Mouse (Mus musculus) cerebellum, adult 11 months (tissue): ENCODE results near the gene Lman2l.

ENCODE experiments used
- DNase-seq: peaks from one replicate; pipeline ENCODE4 v3.0.0; 2022

Gene Lman2l

DNA sequence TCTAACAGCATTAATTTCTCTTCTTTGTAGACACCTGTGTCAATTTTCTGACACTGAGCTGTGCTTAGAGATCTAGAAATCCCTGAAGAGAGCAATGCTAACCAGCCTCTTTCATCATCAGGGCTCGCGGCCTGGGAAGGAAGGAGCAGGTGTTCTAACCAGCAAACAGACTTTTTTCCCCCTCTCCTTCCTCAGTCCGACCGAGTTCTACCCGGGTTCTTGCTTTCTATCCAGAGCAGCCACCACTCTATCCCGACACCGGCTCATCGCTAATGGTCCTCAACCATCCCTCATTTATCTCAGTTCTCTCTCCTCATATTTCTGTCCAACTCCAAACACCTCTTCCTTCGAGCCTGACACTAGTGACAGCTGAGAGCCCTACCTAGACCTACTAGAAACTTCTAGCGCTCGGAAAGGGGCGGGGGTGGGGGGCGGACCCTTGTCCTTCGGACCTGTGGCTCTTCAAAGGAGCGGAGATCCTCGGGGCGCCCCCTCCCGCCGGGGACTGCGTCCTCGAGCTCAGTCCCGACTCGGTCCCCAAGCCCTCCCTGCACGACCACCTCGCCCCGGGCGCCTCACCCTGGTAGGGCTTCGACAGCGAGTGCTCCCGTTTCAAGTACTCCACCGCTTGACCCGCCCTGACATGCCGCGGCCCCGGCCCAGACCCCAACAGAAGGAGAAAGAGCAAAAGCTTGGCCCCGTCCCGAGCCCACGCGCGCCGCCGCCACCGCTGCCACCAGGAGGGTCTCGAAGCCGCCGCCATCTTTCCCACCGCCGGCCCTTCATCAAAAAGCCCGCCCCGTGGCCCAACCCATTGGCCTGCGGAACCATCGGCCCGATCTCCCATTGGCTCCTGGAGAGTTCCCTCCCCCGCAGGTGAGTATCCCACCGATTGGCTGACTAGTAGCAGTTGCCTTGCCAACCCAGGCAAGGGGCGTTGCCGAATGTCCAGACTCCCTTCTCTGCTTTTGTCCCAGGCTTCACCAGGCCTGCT lies at the start of gene Lman2l:
Lman2l (minus strand) TSS at position 801 of the 994 bp plus-strand sequence.
- DNase-seq = peak; percentile 95

DNA sequence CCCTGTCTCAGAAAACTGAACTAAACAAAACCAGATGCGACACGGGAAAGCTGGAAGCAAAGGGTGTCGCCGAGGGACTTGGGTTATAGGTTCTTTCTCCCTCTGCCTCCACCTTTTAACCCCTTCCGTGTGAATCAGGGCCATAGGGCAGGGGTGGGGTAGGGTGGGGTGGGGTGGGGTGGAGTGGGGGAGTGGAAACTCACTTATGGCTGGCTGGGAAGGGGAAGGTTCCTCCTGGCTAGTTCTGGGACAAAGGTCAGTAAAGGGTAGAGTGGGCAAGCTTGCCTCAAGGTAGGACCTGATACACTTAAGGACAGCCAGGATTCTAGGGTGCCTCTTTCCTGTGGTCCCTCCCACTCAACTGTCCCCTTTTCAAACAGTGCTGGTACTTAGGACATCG lies 48.2 kb upstream of the Lman2l start:
- DNase-seq = no peak

DNA sequence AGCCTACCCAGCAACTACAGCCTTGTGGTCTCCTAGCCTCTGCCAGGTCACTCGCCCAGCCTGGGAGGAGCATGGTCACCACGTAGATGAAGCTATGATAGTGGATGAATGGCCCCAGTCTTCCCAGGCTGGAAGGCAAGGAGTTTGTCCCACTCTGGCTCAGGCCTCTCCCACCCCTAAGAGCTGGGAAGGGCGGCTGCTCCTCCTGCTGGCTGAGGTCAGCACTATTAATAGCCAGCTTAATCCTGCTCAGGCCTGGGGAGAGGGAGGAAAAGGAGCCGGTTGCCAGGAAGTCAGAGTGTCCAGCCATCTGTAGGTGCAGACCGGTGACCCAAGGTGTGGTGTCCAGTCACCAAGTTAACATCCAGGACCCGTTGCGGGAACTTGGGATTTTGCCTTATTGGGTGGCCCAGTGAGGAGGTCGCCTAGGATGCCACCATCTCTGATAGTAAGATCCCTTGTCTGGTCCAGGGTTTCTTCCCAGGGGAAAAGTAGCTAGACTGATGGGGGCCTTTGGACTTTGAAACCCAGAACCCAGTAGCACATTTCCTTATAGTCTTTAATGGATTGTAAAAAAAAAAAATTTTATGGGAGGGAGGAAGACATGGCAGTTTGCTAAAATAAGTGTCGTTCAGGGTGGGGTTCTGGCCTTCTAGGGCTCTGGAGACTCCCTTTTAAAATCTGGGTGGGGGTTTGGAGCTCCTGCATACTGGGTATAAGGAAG lies 47.5 kb upstream of the Lman2l start:
- peak; percentile 86 for DNase-seq

DNA sequence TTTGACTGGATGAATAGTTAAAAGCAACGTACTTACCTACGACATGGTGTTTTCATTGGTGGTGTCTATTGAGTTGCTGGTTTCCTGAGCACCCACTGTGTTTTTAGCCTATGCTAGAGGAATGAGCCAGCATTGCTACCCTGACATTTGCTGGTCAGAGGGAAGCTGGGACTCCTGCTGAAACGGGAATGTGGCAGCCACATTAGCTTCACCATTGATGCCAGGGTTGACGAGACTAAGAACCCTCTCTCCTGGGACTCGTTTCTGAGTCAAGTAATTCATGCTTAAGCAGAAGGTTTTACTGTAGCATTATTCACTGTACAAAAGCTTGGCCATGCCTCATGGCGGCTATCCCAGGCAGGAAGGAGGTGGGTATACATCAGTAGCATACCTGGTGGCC lies 44.6 kb upstream of the Lman2l start:
- DNase-seq = no peak

GRCm38 (mm10) chr1:36487111-36487510 lies 42.0 kb upstream of the Lman2l start:
- DNase-seq = no peak

GRCm38 (mm10) chr1:36485080-36485479 lies 40.0 kb upstream of the Lman2l start:
- no peak for DNase-seq

- DNase-seq = no peak
Measured at GRCm38 (mm10) chr1:36483825-36484224, 38.8 kb upstream of the Lman2l start.

DNA sequence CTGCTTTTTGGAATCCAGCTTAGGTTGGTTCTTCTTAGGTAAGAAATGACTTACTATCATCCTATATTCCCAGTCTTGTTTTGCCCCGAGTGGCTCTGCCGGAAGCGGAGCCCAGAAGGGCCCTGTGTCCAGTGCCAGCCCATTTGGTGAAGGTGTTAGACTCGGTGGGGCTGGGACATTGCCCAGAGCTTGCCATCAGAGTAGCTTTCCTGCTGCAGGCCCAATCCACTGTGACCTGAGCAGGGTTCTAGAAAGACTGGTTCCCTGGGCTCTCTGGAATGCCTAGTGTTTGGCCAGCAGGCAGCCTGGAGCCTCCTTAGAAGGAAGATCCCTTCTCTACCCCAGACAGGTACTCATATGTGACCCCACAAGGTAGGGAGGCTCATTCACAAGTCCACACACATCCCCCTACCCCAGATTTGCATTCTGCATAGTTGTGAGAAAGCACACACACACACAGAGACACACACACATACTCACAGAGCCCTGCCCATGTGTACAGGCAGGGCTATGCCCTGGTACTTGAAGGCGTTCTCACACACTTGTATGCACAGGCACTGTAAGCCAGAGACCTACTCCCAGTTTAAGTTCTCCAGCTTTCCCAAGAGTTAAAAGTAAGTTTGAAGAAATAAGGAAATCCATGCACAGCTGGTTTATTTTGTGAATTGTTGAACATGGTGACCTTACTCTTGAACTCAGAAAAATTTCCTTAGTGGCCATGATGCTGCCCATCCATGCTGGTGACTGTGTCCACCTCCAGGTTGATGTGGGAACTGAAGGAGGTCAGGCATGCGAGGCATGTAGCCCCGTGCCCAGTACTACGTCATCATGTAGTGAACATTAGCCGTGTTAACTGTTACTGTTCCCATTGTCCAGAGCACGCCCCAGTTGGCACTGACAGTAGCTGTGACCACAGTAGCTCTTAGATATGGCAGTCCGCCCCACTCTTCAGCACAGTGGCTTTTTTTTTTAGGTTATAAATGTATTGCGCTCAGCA lies 35.1 kb upstream of the Lman2l start:
- DNase-seq = no peak

GRCm38 (mm10) chr1:36478343-36478795 lies 33.3 kb upstream of the Lman2l start:
- DNase-seq = no peak

GRCm38 (mm10) chr1:36476426-36476825 lies 31.4 kb upstream of the Lman2l start:
- DNase-seq = no peak

DNA sequence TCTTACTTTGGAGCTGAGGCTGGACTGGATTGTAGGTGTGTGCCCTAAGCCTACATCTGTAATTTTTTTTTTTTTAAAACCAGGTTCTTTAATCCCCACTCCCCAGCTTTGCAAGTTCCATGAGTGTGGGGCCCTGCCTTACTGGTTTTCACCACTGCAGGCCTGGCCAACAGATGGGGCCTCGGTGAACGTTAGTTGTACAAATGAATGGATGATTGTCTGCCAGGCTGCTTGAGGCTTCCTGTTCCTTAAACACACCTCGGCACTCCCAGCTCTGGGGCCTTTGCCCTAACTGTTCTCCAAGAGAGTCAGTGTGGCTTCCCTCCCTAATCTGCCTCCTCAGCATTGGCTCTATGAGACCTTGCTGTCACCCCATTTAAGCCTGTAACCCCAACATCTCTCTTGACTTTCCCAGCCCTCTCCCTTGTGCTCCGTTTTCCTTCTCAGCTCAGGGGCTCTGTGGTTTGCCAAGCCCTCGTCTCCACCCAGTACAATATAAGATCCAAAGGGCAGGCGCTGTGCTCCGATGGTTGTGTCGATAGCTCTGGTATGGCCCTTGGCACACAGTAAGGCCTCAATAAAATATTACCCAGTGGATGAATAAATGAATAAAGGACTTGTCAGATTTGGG lies 30.5 kb upstream of the Lman2l start:
- no peak for DNase-seq

DNA sequence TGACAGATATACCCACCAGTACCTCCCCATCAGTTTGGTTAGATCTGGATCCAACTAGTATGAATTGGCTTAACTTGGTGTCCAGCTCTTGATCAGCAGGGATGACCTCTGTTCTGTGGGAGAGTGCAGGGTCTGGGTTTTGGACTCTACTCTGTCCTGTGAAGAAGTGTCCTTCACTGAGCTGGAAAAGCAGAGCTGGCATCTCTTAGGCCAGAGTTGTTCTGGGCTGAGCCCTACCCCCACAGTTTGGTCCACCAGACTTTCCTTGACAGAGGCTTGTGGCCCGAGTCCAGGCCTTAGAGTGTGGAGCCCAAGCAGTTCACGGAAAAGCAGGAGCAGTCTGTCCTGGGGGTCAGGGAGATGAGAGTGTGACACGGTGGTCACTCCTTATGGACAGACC lies 29.6 kb upstream of the Lman2l start:
- no peak for DNase-seq

DNA sequence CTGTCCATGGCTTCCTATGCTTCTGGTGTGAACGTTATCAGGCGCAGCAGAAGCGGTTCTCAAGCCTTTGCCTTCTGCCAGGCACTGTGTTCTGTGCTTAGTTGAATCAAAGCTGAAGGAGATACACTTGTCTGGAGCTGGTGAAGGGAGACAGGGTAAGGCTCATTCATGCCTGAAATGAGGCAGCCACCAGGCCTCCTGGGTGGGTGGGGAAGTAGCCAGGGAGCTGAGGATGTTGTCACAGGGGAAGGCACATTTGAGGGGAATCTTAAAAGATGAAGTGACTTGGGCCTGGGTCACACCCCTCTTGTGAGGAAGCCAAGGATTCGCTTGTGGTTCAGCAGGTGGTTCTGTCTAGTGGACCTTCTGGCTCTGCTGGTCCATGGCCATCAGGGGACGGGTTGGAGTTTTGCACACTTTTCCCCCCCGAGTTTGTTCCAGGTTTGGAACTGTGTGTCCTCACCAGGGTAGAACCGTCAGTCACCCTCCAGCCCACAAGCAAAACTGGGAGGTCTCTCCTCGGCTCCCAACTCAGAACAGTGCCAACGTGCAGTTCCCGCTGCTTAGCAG lies 28.2 kb upstream of the Lman2l start:
- DNase-seq = no peak

GRCm38 (mm10) chr1:36472106-36472440 lies 27.0 kb upstream of the Lman2l start:
- no peak for DNase-seq

GRCm38 (mm10) chr1:36471181-36472105 lies 26.4 kb upstream of the Lman2l start, which contains the start of gene Cnnm4:
Cnnm4 (plus strand) TSS chr1:36471620.
- DNase-seq = peak; percentile 87

- no peak for DNase-seq
Measured at GRCm38 (mm10) chr1:36469811-36470444, 24.9 kb upstream of the Lman2l start.

DNA sequence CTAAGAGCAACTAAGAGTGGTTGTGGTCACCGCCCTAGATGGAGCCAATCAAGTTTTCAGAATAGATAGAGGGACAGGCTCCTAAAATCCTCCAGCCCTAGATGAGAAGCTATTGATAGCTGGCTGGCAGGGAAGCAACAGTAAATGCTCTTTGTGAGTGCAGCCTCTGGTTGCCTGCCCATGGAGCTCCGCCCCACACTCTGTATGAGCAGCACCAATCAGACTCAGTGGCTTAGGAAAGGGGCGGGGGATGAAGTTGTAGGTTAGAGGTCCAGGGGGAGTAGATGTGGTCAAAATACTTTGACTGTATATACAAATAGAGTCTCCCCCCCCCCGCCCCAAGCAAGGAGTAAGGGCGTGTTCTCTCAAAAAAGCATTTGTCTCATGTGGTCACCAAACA lies 22.4 kb upstream of the Lman2l start:
- DNase-seq = no peak

DNA sequence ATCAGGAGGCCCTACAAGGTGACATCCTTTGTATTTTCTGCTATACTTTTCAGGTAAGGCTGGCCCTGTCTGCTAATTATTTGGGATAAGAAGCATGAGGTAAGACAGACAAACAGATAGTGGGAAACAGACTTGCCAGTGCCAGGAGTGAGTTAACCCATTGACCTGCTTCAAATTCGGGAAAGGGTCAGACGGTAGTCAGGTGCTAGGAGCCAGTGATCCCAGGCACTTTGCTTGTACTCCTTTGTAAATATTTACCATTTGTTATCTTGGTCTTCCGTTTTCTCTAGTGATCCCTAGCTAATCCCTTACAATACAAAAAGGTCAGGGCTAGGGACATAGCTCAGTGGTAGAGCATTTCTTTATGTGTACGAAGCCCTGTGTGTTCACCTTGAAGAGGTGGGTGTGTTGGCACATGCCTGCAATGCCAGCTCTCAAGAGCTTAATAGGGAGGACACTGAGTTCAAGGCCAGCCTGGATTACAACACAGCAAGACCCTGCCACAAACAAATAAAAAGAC lies 20.6 kb upstream of the Lman2l start:
- no peak for DNase-seq

GRCm38 (mm10) chr1:36461829-36462228 lies 16.8 kb upstream of the Lman2l start:
- DNase-seq = no peak

- no peak for DNase-seq
Measured at GRCm38 (mm10) chr1:36458169-36458568, 13.1 kb upstream of the Lman2l start.
